Mouse (Mus musculus) midbrain, embryonic 11.5 days (tissue): Measurements from ENCODE around the gene Commd1. TPM values are rescaled to one million over a fixed set of nuclear protein-coding genes. Genes with fewer than 3 reads are reported as not detected.

Source experiments
- ATAC-seq: fragments of 200-750 bp; cut with Nextera tagmentation; 2 replicates; pipeline ENCODE4 v1.8.0; 2017; ENCODE audit warnings: moderate TSS enrichment, moderate library complexity; ENCODE audit not compliant: low FRiP score
- DNase-seq: peaks from one replicate; pipeline ENCODE4 v3.0.0; 2015; ENCODE audit warnings: low spot score; ENCODE audit errors: missing footprints
- H3K27ac ChIP-seq: fragments of 300-500 bp; sonication (generic); 2 replicates; pipeline ENCODE4 v1.5.1; 2014; ENCODE audit warnings: low read depth, low read length
- H3K27me3 ChIP-seq: fragments of 300-500 bp; sonication (generic); 2 replicates; pipeline ENCODE4 v1.6.1; 2014; ENCODE audit warnings: mild to moderate bottlenecking, low read length, moderate library complexity, mixed read lengths; ENCODE audit not compliant: control insufficient read depth, insufficient read depth
- H3K36me3 ChIP-seq: fragments of 300-500 bp; sonication (generic); 2 replicates; pipeline ENCODE4 v1.6.1; 2014; ENCODE audit warnings: mild to moderate bottlenecking, low read length, moderate library complexity, mixed read lengths; ENCODE audit not compliant: control insufficient read depth, insufficient read depth
- H3K4me1 ChIP-seq: fragments of 300-500 bp; sonication (generic); 2 replicates; pipeline ENCODE4 v1.6.1; 2014; ENCODE audit warnings: low read length; ENCODE audit not compliant: control insufficient read depth, insufficient read depth
- H3K4me2 ChIP-seq: fragments of 300-500 bp; sonication (generic); 2 replicates; pipeline ENCODE4 v1.6.1; 2014; ENCODE audit warnings: mild to moderate bottlenecking, moderate library complexity
- H3K4me3 ChIP-seq: fragments of 300-500 bp; sonication (generic); 2 replicates; pipeline ENCODE4 v1.5.1; 2014; ENCODE audit warnings: low read depth, low read length
- H3K9ac ChIP-seq: fragments of 300-500 bp; sonication (generic); 2 replicates; pipeline ENCODE4 v1.6.1; 2014; ENCODE audit warnings: low read length
- H3K9me3 ChIP-seq: fragments of 300-500 bp; sonication (generic); 2 replicates; pipeline ENCODE4 v1.6.1; 2016; ENCODE audit warnings: low read length; ENCODE audit not compliant: control insufficient read depth
- WGBS: fragments of 180-500 bp; shearing (Covaris S2); extraction: QIAGEN DNeasy Blood & Tissue Kit; methylation state at CpG from one replicate; pipeline ENCODE4 v1.1.7; 2014; 5-methylcytosine and 5-hydroxymethylcytosine counted together
- polyA plus RNA-seq: library from polyadenylated mRNA; unstranded; fragments of >200 nt; fragmentation: Nextera tagmentation; extraction: Ambion mirVana; gene quantifications from 2 replicates; pipeline ENCODE4 v1.2.1, GENCODE M21; 2014

The Commd1 gene
- polyA plus RNA-seq, 1 experiment from 2014 or later: 437 TPM

DNA sequence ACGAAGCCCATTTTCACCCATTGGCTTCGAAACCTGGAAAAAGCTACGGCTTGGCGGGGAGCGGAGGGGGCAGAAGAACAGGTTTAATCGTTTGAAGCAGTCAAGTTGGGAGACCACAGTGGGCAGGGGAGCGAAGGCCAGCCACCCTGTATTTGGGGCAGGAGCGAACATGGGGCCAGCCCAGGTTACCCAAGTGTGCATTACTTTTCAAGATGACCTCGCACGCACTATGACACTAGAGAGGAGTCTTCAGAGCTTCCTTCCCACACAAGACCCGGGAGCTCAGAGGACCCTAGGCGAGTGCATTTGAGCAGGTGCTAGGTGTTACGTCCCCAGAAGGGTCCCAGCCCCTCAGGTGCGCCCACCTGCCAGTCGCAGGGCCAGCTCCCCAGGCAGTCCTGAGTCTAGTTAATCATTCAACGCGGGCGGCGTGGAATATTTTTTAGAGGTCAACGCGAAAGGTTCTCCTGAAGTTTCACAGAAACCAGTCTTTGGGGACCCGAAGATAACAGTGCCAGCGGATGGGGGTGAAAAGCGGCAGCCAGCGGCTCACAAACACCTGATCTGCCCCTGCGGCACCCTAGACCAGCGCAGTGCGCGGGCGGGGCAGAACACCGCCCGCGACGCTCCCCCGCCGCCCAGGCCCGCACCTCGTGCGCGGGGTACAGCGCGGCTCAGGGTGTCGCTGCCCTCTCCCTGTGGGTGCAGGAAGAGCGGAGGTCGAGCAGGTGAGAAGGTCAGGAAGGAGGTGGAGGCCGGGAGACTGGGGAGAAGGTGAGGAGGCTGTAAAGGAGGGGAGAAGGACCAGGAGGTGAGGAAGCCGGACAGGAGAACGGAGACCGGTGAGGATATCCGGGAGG, 123.5 kb downstream of the Commd1 start:
- H3K27ac ChIP-seq: no peak overlapping the region
- peaks cover 20% of the 10 kb centered on the region for H3K4me1 ChIP-seq
- H3K9ac ChIP-seq: peak overlapping the region; percentile 67
- peaks cover 54% of the 10 kb centered on the region for H3K27me3 ChIP-seq
- WGBS: 1% methylated on average over 50 of the region's 50 CpGs
- H3K9me3 ChIP-seq: no peaks in the 10 kb centered on the region
- peak overlapping the region; percentile 73 for H3K4me3 ChIP-seq
- no peaks in the 10 kb centered on the region for H3K36me3 ChIP-seq
- ATAC-seq (peak; percentile 28), DNase-seq (peak; percentile 94)
- H3K4me2 ChIP-seq: peak overlapping the region; percentile 96

DNA sequence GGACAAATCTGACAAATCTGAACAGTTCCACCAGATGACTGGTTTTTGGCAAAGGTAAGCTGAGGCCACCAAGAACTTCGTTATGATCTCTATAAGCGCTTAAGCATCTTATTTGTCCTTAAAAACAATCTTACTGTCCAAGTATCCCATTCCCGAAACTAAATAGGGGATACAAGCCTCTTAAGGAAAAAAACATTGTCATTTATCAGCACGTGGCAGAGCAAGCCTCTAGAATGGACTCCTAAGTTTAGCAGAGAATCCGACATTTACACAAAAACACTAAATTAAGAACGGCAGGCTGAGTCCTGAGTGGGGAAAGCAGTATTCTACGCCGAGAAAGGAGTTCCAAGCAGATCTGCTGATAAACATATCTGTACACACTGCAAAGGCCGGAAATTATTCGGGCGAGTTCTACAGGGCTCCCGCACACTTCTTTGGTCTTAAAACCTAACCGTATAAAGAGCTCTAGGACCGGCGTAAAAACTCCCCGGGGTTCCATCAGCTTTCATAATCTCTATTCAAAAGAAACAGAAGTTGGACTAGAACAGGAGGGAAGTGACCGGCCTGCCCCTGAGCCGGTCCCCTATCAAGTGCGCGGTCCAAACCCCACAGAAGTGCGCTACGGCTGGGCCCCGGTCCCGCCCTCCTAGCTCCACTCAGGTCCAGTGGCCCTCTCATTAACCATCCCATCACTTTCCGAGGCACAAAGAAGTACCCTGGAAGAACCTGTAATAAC, 124.3 kb downstream of the Commd1 start:
- peak; percentile 94 for DNase-seq
- WGBS: 14% methylated on average over 25 of the region's 25 CpGs
- Histone ChIP-seq H3K4me1 (peaks cover 20% of the 10 kb centered on the region), H3K27me3 (peaks cover 54% of the 10 kb centered on the region), H3K36me3 (no peaks in the 10 kb centered on the region), H3K4me2 (peak overlapping the region; percentile 96), H3K9me3 (no peaks in the 10 kb centered on the region), H3K9ac (no peak overlapping the region), H3K27ac (no peak overlapping the region), H3K4me3 (peak overlapping the region; percentile 73)
- no peak for ATAC-seq

DNA sequence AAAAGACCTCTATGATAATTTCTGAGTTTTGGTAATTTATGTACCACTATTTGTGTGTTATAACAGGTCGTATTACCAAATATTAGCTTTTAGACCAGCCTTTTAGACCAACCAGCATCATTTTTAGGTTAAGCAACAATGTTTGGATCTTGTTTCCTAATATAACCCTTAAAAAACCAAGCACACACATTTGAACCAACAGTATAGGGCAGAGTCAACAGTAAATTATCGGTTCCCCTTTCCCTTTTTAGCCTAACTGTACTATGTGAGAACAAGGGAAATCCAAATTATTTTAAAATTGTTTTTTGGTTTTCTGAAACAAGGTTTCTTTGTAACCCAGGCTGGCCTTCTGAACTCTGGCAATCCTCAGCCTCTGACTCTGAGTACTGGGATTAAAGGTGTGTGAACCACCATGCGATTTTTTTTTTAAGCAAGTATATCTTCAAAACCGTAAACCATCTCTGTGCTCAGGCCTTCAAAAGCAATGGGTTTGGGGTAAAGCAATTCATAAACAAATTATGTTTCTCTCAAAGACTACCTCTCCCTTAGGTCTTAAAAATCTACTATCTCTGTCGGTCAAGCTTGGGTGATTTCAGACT, 125.0 kb downstream of the Commd1 start:
- no peak overlapping the region for H3K4me2 ChIP-seq
- DNase-seq (no peak), ATAC-seq (no peak)
- no peaks in the 10 kb centered on the region for H3K36me3 ChIP-seq
- peaks cover 54% of the 10 kb centered on the region for H3K27me3 ChIP-seq
- H3K27ac ChIP-seq: no peak overlapping the region
- no peaks in the 10 kb centered on the region for H3K9me3 ChIP-seq
- peaks cover 20% of the 10 kb centered on the region for H3K4me1 ChIP-seq
- no peak overlapping the region for H3K4me3 ChIP-seq
- no peak overlapping the region for H3K9ac ChIP-seq
- WGBS: 74% methylated on average over 5 of the region's 5 CpGs

DNA sequence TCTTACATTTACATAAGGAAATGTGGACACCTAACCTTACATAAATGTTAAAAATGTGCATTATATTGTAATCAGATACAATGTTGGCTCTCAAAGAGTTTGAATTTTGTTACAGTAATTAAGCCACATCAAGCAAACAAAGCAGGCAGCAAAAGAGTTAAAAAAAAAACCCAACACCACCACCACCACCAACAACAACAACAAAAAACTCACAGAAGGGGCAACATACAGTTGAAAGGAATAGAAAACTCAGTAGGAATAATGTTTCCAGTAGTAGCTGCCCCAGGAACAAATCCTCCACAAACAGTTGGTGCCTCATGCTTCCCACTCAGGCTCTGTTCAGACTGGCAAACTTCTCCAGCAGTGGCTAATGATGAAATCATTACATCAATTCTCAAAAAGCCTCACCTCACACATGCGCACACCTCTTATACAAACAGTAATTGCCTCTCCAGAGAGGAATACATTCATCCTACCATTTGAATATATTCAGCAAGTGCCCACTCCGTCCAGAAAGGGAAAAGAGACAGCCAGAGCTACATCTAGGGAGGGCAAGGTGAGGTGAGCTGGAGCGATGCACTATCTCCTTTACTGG, 125.7 kb downstream of the Commd1 start:
- DNase-seq (no peak), ATAC-seq (no peak)
- H3K9me3 ChIP-seq: no peaks in the 10 kb centered on the region
- no peak overlapping the region for H3K4me2 ChIP-seq
- H3K9ac ChIP-seq: no peak overlapping the region
- 74% methylated on average over 3 of the region's 3 CpGs for WGBS
- H3K4me3 ChIP-seq: no peak overlapping the region
- no peaks in the 10 kb centered on the region for H3K36me3 ChIP-seq
- peaks cover 20% of the 10 kb centered on the region for H3K4me1 ChIP-seq
- no peak overlapping the region for H3K27ac ChIP-seq
- H3K27me3 ChIP-seq: peaks cover 49% of the 10 kb centered on the region

DNA sequence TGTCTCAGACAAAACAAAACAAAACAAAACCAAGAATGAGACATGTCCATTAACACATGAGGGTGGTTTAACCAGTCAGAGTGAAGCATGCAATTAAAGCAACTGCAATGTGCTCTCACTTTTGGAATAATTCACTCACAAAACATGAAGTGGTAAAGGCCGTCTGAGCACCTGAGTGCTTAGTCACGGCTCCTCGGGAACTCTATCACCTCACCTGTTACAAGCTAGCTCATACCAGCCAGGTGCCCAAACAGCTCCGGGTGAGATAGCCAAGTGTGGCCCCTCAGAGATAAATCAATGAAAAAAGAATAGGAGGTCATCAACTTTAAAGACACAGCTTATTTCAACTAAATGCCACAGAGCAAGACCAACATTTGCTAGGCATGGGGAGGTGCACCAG, 127.6 kb downstream of the Commd1 start:
- Histone ChIP-seq H3K4me2 (no peak overlapping the region), H3K27me3 (peaks cover 31% of the 10 kb centered on the region), H3K4me3 (no peak overlapping the region), H3K27ac (no peak overlapping the region), H3K9me3 (no peaks in the 10 kb centered on the region), H3K36me3 (no peaks in the 10 kb centered on the region), H3K9ac (no peak overlapping the region), H3K4me1 (peaks cover 12% of the 10 kb centered on the region)
- no peak for DNase-seq
- WGBS: 90% methylated on average over 4 of the region's 4 CpGs
- ATAC-seq: no peak

DNA sequence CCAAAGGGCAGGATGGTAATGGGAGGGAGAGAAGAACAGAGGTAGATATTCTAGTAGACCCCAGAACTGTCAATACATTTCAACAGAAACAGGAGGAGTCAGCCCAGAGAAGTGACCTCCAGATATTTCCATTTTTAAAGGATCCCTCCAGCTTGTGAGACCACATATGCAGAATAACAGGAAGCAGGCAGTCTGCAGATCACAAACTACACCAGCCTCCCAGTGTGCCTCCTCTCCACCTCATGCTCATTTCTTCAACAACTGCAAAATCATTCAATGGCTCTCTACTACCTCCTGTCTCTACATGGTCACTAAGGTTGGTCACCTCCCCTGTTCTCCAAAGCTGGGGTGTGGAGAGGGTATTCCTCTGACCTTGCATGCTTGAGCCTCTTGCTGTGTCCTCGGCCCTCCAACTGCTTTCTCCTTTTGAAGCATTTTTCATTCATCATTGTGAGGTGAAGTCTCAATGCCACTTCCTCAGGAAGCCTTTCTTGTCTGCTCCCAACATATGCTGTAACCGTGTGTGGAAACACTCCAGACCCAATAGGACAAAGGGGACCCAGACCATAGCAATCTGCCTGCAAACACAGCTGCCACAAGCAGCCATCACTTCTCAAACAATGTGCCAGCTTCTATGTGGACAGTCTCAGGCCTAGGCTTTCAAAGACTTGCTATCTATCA, 128.6 kb downstream of the Commd1 start:
- H3K4me2 ChIP-seq: no peak overlapping the region
- no peaks in the 10 kb centered on the region for H3K9me3 ChIP-seq
- peaks cover 24% of the 10 kb centered on the region for H3K27me3 ChIP-seq
- no peak overlapping the region for H3K4me3 ChIP-seq
- 57% methylated on average over 2 of the region's 2 CpGs for WGBS
- no peak for ATAC-seq
- H3K36me3 ChIP-seq: no peaks in the 10 kb centered on the region
- H3K9ac ChIP-seq: no peak overlapping the region; the same call in 1 of the 2 replicates
- peaks cover 6% of the 10 kb centered on the region for H3K4me1 ChIP-seq
- no peak for DNase-seq
- H3K27ac ChIP-seq: no peak overlapping the region

DNA sequence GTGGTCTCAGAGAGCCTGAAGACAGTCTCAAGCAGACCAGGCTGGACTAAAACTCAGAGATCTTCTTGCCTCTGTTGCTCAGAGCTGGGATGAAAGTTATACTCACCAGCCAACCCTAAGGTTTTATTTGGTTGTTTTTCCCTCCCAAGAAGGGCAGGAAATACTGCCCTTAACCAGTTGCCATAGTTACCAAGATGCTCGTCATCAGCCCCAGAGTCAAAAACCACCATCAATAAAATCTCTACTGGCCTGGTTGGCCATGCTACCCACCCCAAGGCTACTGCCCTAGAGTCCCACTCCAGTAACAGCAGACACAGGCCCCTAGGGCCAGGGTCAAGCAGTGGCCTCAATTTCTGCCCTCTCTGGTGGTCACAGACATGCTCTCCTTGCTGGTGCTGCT, 129.7 kb downstream of the Commd1 start:
- Histone ChIP-seq H3K4me2 (no peak overlapping the region), H3K36me3 (no peaks in the 10 kb centered on the region), H3K9ac (no peak overlapping the region), H3K27ac (no peak overlapping the region), H3K27me3 (peaks cover 13% of the 10 kb centered on the region), H3K4me1 (no peaks in the 10 kb centered on the region), H3K4me3 (no peak overlapping the region), H3K9me3 (no peaks in the 10 kb centered on the region)
- DNase-seq (no peak), ATAC-seq (no peak)
- 68% methylated on average over 1 of the region's 1 CpGs for WGBS

DNA sequence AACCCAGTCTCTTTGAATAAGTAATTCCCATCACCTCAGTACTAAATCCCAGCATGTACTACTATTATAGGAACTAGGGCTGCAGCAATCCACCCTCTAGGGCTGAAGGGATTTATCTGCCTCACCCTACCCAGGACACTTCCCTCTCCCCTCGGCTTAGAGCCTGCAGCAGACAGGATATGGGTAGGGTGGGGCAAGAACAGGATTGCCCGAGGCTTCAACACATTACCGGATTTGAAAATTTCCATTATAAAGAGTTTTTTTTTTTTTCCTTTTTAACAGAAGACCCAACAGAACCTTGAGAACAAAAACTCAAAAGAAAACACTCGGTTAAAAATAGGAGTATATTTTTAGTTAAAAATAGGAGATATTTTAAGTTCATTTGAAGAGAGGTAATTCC, 130.8 kb downstream of the Commd1 start:
- 51% methylated on average over 4 of the region's 4 CpGs for WGBS
- no peak overlapping the region for H3K4me3 ChIP-seq
- no peak for ATAC-seq
- no peak overlapping the region for H3K4me2 ChIP-seq
- peaks cover 2% of the 10 kb centered on the region for H3K27me3 ChIP-seq
- no peak overlapping the region for H3K9ac ChIP-seq
- no peaks in the 10 kb centered on the region for H3K4me1 ChIP-seq
- H3K36me3 ChIP-seq: no peaks in the 10 kb centered on the region
- no peaks in the 10 kb centered on the region for H3K9me3 ChIP-seq
- H3K27ac ChIP-seq: no peak overlapping the region
- no peak for DNase-seq
